Mouse (Mus musculus) neural tube, postnatal 0 days (tissue): ENCODE data around the gene 1700020N01Rik. TPM values are rescaled to one million over a fixed set of nuclear protein-coding genes. Genes with fewer than 3 reads are reported as not detected.

Experiments
- polyA plus RNA-seq: library from polyadenylated mRNA; unstranded; fragments of >200 nt; fragmentation: Nextera tagmentation; extraction: Ambion mirVana; gene quantifications from 2 replicates; pipeline ENCODE4 v1.2.1, GENCODE M21; 2015

Gene 1700020N01Rik
- not detected in 2 replicates for polyA plus RNA-seq

DNA sequence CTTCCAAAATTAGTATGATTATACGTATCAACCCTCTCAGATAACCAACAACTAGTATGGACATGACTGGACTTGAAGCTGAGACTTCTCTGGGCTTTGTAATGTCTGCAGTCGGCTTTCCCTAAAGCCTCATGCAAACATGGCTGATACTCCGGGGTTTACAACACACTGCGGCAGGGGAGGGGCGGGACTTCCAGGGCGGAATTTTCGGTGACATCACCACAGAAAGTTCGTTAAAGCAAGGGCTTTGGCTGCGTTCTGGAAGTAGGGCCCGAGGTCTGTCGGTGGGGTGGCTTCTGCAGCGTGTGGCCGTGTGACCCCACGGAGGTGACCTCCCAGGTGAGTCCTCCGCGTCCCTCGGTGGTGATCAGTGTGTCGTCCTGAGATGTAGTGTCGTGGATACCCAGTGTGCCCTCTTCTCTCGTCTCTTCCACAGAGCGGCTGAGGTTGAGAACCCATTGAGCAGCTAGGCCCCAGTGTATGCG lies at the start of gene 1700020N01Rik:
Gene 1700020N01Rik (plus strand): TSS at position 250 of the 485 bp plus-strand sequence.

Other genes with a start within 250 kb of the 1700020N01Rik start
- 0.10 TPM in 1 of 2 replicates, not detected in the other for gene Aldh8a1, start 215.9 kb upstream of the 1700020N01Rik start, polyA plus RNA-seq